In genomic region chr9:20510346-20510745, GRCm38 (mm10) we compare ENCODE assay signal across 15 mouse cellular contexts.
"Had no signal": no experiment of that assay in that cellular context is flagged by ENCODE, and none has a peak within 500 bp of the region (broad histone marks: within the 10 kb centered on the region; RNA-seq: fewer than 3 reads in every experiment).

No protein-coding gene starts in this region.

- H3K4me3 ChIP-seq: midbrain, embryonic 12.5 days; neural tube, embryonic 12.5 days; stomach, embryonic 15.5 days had no signal

- H3K27me3 ChIP-seq: midbrain, embryonic 12.5 days; neural tube, embryonic 12.5 days; stomach, embryonic 15.5 days had no signal

- H3K4me1 ChIP-seq: stomach, embryonic 15.5 days had no signal

- DNase-seq: lung, adult 18-20 months; lung, embryonic 14.5 days; lung, postnatal 10 days; lung, postnatal 4 days; midbrain, embryonic 14.5 days; right cerebral cortex, postnatal 14 days; thymus, adult 2 months; thymus, postnatal 25 days; thymus, postnatal 4 days had no signal

- H3K9ac ChIP-seq: liver, embryonic 14.5 days; lung, embryonic 14.5 days; midbrain, embryonic 12.5 days; neural tube, embryonic 12.5 days; stomach, embryonic 15.5 days had no signal

- ATAC-seq: midbrain, embryonic 16.5 days had no signal

- H3K27ac ChIP-seq: liver, embryonic 14.5 days; midbrain, embryonic 12.5 days; neural tube, embryonic 12.5 days; stomach, embryonic 15.5 days; stomach, postnatal 0 days had no signal

- H3K4me2 ChIP-seq: lung, embryonic 14.5 days; midbrain, embryonic 12.5 days; neural tube, embryonic 12.5 days; stomach, embryonic 15.5 days had no signal

- H3K9me3 ChIP-seq: midbrain, embryonic 12.5 days; neural tube, embryonic 12.5 days; stomach, embryonic 15.5 days had no signal
